Mouse (Mus musculus) natural killer cell, adult 2 months (primary cell): Measurements from ENCODE around the gene Hist1h1d.
"Not testable (repeated sequence)": the region's sequence is repeated elsewhere in the genome, so short reads cannot be mapped to it uniquely, and the experiment has no call there.

Experiments
- DNase-seq, 2 experiments: peaks; one replicate each; pipeline ENCODE4 v3.0.0; 2022; ENCODE audit warnings: low spot score in 2 of 2

Gene Hist1h1d

GRCm38 (mm10) chr13:23573034-23573897 lies 20.2 kb downstream of the Hist1h1d start:
- DNase-seq: not testable (repeated sequence)

- peak; percentile 91 to 92 for DNase-seq
Measured at GRCm38 (mm10) chr13:23573898-23574524, 20.9 kb downstream of the Hist1h1d start, which contains the start of the genes Hist1h2bf and Hist1h2ad. Gene Hist1h2bf (minus strand): TSS chr13:23574196. Gene Hist1h2ad (plus strand): TSS chr13:23574381.

- not testable (repeated sequence) for DNase-seq
Measured at GRCm38 (mm10) chr13:23574546-23575170, 21.6 kb downstream of the Hist1h1d start.

GRCm38 (mm10) chr13:23575271-23575851 lies 22.3 kb downstream of the Hist1h1d start, which contains the start of gene Hist1h3d:
Gene Hist1h3d (plus strand): TSS chr13:23575763.
- DNase-seq: peak in 1 of 2 experiments; percentile 70

GRCm38 (mm10) chr13:23575864-23576313 lies 22.8 kb downstream of the Hist1h1d start:
- DNase-seq: not testable (repeated sequence)

- no peak for DNase-seq
Measured at GRCm38 (mm10) chr13:23576351-23576881, 23.4 kb downstream of the Hist1h1d start.

GRCm38 (mm10) chr13:23576906-23577639 lies 24.0 kb downstream of the Hist1h1d start:
- no peak for DNase-seq

GRCm38 (mm10) chr13:23577835-23578234 lies 24.8 kb downstream of the Hist1h1d start:
- DNase-seq: no peak

GRCm38 (mm10) chr13:23581408-23582218 lies 28.6 kb downstream of the Hist1h1d start, which contains the start of gene Hist1h4d:
Gene Hist1h4d (plus strand): TSS chr13:23581598.
- peak; percentile 96 for DNase-seq

GRCm38 (mm10) chr13:23582219-23583056 lies 29.4 kb downstream of the Hist1h1d start:
- DNase-seq: no peak

GRCm38 (mm10) chr13:23583387-23584068 lies 30.5 kb downstream of the Hist1h1d start:
- DNase-seq: no peak

- DNase-seq: no peak
Measured at GRCm38 (mm10) chr13:23584331-23584730, 31.3 kb downstream of the Hist1h1d start.

- peak; percentile 75 to 79 for DNase-seq
Measured at GRCm38 (mm10) chr13:23585029-23585441, 32.0 kb downstream of the Hist1h1d start.

- peak; percentile 73 to 78 for DNase-seq
Measured at GRCm38 (mm10) chr13:23585442-23586098, 32.5 kb downstream of the Hist1h1d start.

- DNase-seq: no peak
Measured at GRCm38 (mm10) chr13:23586099-23586939, 33.3 kb downstream of the Hist1h1d start.

- DNase-seq: no peak
Measured at GRCm38 (mm10) chr13:23586940-23587225, 33.8 kb downstream of the Hist1h1d start.

- no peak for DNase-seq
Measured at GRCm38 (mm10) chr13:23591206-23591605, 38.1 kb downstream of the Hist1h1d start.
